Mouse (Mus musculus): ENCODE measurements around the gene Pdlim7. TPM values are rescaled to one million over a fixed set of nuclear protein-coding genes. Genes with fewer than 3 reads are reported as not detected.

The Pdlim7 gene
- polyA plus RNA-seq, 1 experiment from 2014 or later, result 159 TPM

- no peaks in the 10 kb centered on the region for H3K9me3 ChIP-seq
- H3K36me3 ChIP-seq, result peaks cover 71% of the 10 kb centered on the region
- H3K9ac ChIP-seq (replicated peaks), result no peak overlapping the region
- no peak overlapping the region for H3K4me2 ChIP-seq (replicated peaks)
- 95% methylated on average over 10 of the region's 10 CpGs for WGBS
- H3K27ac ChIP-seq, result no peak overlapping the region
- no peaks in the 10 kb centered on the region for H3K27me3 ChIP-seq
- H3K4me1 ChIP-seq (replicated peaks), result peaks cover 20% of the 10 kb centered on the region
- no peak for ATAC-seq
- no peak overlapping the region for H3K4me3 ChIP-seq (replicated peaks)
Measured at GRCm38 (mm10) chr13:55451296-55451695, 62.2 kb downstream of the Pdlim7 start.

DNA sequence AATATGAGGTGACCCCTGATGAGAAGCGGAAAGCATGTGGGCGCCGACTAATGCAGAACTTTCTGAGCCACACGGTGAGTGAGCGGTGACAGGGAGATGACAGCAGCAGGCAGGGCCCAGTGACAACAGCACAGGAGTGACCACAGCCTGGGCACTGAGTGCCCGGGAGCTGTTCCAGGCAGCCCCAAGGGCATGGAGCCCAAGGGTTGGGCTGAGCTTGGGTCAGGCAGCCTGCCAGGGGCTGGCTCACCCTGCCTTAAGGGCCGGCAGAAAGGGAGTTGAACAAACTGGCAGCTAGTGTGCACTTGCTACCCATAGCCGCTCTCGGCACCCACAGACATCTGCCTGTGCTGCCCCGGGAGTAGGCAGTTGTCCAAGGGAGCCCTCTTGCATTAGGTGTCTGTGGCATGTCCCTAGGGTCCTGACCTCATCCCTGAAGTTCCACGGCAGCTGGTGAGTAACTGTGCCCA, 62.9 kb downstream of the Pdlim7 start:
- no peak overlapping the region for H3K27ac ChIP-seq
- 93% methylated on average over 11 of the region's 11 CpGs for WGBS
- H3K9me3 ChIP-seq, result no peaks in the 10 kb centered on the region
- no peak overlapping the region for H3K4me2 ChIP-seq (replicated peaks)
- H3K27me3 ChIP-seq, result no peaks in the 10 kb centered on the region
- ATAC-seq, result no peak
- H3K4me1 ChIP-seq (replicated peaks), result peaks cover 27% of the 10 kb centered on the region
- peaks cover 64% of the 10 kb centered on the region for H3K36me3 ChIP-seq
- H3K9ac ChIP-seq (replicated peaks), result no peak overlapping the region
- no peak overlapping the region for H3K4me3 ChIP-seq (replicated peaks)

DNA sequence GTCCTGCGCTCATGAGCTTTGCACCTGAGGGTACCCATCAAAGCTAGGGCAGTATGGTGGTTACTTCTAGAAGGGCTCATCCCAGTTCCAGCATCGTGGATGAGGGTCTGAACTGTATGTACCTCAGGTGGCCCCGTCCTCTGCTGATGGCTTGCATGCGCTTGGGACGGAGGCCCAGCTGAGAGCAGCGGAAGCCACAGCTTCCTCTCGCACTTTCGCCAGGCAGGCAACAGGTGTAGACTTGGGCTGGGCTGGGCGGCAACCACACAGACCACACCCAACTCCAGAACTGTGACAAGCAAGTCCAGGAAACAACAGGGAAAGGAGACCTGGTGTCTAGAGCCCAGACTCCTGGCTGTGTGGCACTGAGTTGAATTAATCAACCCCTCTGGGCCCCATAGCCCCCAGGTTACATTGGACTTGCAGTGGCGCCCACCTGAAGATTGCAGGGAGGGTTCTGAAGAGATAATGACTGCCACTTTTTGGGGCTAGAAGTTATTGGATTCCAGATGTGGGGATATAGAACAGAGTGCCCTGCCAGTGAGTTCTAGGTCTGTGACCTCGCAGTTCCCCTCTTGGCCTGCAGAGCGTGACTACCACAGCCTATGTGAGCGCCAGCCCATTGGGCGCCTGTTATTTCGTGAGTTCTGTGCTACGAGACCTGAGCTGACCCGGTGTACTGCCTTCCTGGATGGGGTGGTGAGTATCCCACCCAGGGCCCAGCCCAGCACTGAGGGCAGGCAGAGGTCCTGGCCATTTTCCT, 63.6 kb downstream of the Pdlim7 start:
- H3K36me3 ChIP-seq, result peaks cover 57% of the 10 kb centered on the region
- no peak overlapping the region for H3K27ac ChIP-seq
- peaks cover 27% of the 10 kb centered on the region for H3K4me1 ChIP-seq (replicated peaks)
- ATAC-seq, result no peak
- no peak overlapping the region for H3K4me2 ChIP-seq (replicated peaks)
- no peaks in the 10 kb centered on the region for H3K27me3 ChIP-seq
- no peak overlapping the region for H3K4me3 ChIP-seq (replicated peaks)
- no peak overlapping the region for H3K9ac ChIP-seq (replicated peaks)
- H3K9me3 ChIP-seq, result no peaks in the 10 kb centered on the region
- 94% methylated on average over 17 of the region's 17 CpGs for WGBS

DNA sequence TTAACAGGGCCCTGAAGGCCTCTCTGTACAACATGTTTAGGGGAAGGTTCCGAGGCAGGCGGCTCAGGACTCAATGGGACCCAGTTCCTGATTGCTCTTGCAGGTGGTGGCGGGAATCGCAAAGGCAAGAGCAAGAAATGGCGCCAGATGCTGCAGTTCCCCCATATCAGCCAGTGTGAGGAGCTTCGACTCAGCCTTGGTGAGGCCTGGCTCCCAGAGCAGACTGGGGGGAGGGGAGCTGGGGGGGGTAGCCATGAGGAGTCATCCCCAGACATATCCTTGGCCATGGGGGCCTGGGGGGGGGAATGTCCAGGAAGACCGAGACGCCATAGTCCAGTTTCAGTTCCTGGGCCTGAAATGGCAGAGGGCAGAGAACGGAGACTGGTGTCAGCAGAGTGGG, 64.3 kb downstream of the Pdlim7 start:
- Histone ChIP-seq H3K9me3 (no peaks in the 10 kb centered on the region), H3K4me1 (replicated peaks) (peaks cover 29% of the 10 kb centered on the region), H3K4me2 (replicated peaks) (no peak overlapping the region), H3K9ac (replicated peaks) (no peak overlapping the region), H3K27ac (no peak overlapping the region), H3K4me3 (replicated peaks) (no peak overlapping the region), H3K27me3 (no peaks in the 10 kb centered on the region), H3K36me3 (peaks cover 50% of the 10 kb centered on the region)
- 96% methylated on average over 9 of the region's 9 CpGs for WGBS
- no peak for ATAC-seq

GRCm38 (mm10) chr13:55448131-55448530, 65.3 kb downstream of the Pdlim7 start:
- Histone ChIP-seq H3K4me3 (replicated peaks) (no peak overlapping the region), H3K9me3 (no peaks in the 10 kb centered on the region), H3K27ac (no peak overlapping the region), H3K4me1 (replicated peaks) (peaks cover 37% of the 10 kb centered on the region), H3K9ac (replicated peaks) (no peak overlapping the region), H3K36me3 (peaks cover 40% of the 10 kb centered on the region), H3K27me3 (no peaks in the 10 kb centered on the region), H3K4me2 (replicated peaks) (no peak overlapping the region)
- 94% methylated on average over 5 of the region's 5 CpGs for WGBS
- no peak for ATAC-seq

DNA sequence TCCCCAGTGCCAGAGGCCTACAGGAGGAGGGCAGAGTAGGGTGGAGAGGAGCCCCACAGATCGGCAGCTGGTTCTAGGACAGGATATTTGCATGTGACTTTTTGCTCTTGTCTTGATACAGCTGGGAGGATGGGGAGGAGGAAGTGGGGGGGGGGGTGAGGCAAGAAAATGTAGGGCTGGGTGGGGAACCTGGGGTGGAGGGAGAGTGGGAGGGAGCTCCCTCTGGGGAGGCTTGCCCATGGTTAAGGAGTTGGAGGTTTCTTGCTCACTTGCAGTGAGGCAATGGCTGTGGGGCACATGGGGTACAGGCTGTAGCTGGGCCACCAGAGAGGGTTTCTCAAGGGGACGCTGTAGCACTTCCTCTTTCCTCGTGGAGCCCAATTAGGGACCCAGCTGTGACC, 65.9 kb downstream of the Pdlim7 start:
- H3K9me3 ChIP-seq, result no peaks in the 10 kb centered on the region
- WGBS, result 65% methylated on average over 3 of the region's 3 CpGs
- peaks cover 34% of the 10 kb centered on the region for H3K36me3 ChIP-seq
- H3K27ac ChIP-seq, result no peak overlapping the region
- no peak for ATAC-seq
- H3K4me3 ChIP-seq (replicated peaks), result no peak overlapping the region
- no peak overlapping the region for H3K4me2 ChIP-seq (replicated peaks)
- peak overlapping the region; percentile 96; the same call in 1 of the 2 replicates for H3K9ac ChIP-seq (replicated peaks)
- H3K27me3 ChIP-seq, result no peaks in the 10 kb centered on the region
- H3K4me1 ChIP-seq (replicated peaks), result peaks cover 37% of the 10 kb centered on the region

DNA sequence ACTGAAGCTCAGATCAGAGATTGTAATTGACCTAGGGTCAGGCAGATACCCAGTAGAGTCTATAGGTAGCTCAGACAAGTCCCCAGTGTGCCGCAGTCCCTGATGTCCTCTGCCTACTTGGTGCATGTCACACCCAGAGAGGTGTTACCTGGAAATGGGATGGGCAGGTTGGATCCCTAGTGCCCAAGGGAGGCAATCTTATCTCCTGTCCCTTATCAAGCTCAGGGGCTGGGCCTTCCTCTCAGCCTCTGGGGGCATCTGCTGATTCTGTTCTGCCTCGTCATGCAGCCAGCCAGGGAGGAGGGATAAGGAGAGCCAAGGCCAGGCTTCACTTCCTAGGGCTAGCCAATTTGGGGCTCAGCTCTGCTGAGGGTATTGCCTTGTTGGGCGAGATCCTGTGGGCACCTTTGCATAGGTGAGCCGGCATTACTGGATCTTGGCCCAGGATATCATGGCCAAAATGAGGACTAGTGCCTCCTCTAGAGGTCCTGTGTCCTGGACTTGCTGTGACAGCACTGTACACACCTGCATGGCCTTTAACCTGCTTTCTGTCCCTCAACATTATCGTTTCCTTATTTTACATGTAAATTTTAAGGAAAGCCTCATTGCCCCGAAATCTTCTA, 66.9 kb downstream of the Pdlim7 start:
- 78% methylated on average over 6 of the region's 6 CpGs for WGBS
- Histone ChIP-seq H3K27me3 (no peaks in the 10 kb centered on the region), H3K9me3 (no peaks in the 10 kb centered on the region), H3K4me3 (replicated peaks) (peak overlapping the region; percentile 90), H3K4me2 (replicated peaks) (peak overlapping the region; percentile 91), H3K27ac (no peak overlapping the region), H3K4me1 (replicated peaks) (peaks cover 37% of the 10 kb centered on the region), H3K9ac (replicated peaks) (peak overlapping the region; percentile 96), H3K36me3 (peaks cover 24% of the 10 kb centered on the region)
- no peak for ATAC-seq

Small RNA genes lying within 50 kb of the gene (microRNA-seq; reads per million reads assigned to microRNA genes)
- gene Mir6943 (not detected), gene Mir6944 (115 reads per million, percentile 54 among the genes with 10 or more reads in this experiment), gene Mir6945 (1.6 reads per million)

Other genes starting within 250 kb of the Pdlim7 start
- gene Prelid1, start 193.2 kb downstream of the Pdlim7 start, polyA plus RNA-seq (2015; fragmentation: Nextera tagmentation; extraction: Ambion mirVana), result 308 and 310 TPM in 2 replicates
- 99.5 and 108 TPM in 2 replicates for gene Rab24, start 191.7 kb downstream of the Pdlim7 start, polyA plus RNA-seq (2015; fragmentation: Nextera tagmentation; extraction: Ambion mirVana)
- 18.4 and 19.9 TPM in 2 replicates for gene Mxd3, start 183.9 kb downstream of the Pdlim7 start, polyA plus RNA-seq (2015; fragmentation: Nextera tagmentation; extraction: Ambion mirVana)
- 61.6 and 62.6 TPM in 2 replicates for gene Lman2, start 150.9 kb downstream of the Pdlim7 start, polyA plus RNA-seq (2015; fragmentation: Nextera tagmentation; extraction: Ambion mirVana)
- gene Rgs14, start 143.9 kb downstream of the Pdlim7 start, polyA plus RNA-seq (2015; fragmentation: Nextera tagmentation; extraction: Ambion mirVana), result 0.14 and 0.39 TPM in 2 replicates
- not detected in 2 replicates for gene Slc34a1, start 115.5 kb downstream of the Pdlim7 start, polyA plus RNA-seq (2015; fragmentation: Nextera tagmentation; extraction: Ambion mirVana)
- gene Pfn3, start 98.4 kb downstream of the Pdlim7 start, polyA plus RNA-seq (2015; fragmentation: Nextera tagmentation; extraction: Ambion mirVana), result not detected in 2 replicates
- gene F12, start 86.9 kb downstream of the Pdlim7 start, polyA plus RNA-seq (2015; fragmentation: Nextera tagmentation; extraction: Ambion mirVana), result not detected in 2 replicates
- 26.8 and 35.7 TPM in 2 replicates for gene Grk6, start 68.6 kb downstream of the Pdlim7 start, polyA plus RNA-seq (2015; fragmentation: Nextera tagmentation; extraction: Ambion mirVana)
- 2.3 and 2.8 TPM in 2 replicates for gene Prr7, start 49.4 kb downstream of the Pdlim7 start, polyA plus RNA-seq (2015; fragmentation: Nextera tagmentation; extraction: Ambion mirVana)
- 655 and 674 TPM in 2 replicates for gene Dbn1, start 25.6 kb downstream of the Pdlim7 start, polyA plus RNA-seq (2015; fragmentation: Nextera tagmentation; extraction: Ambion mirVana)
- gene Dok3, start 15.6 kb upstream of the Pdlim7 start, polyA plus RNA-seq (2015; fragmentation: Nextera tagmentation; extraction: Ambion mirVana), result 4.3 and 4.7 TPM in 2 replicates
- gene Ddx41, start 23.0 kb upstream of the Pdlim7 start, polyA plus RNA-seq (2015; fragmentation: Nextera tagmentation; extraction: Ambion mirVana), result 60.2 and 66.6 TPM in 2 replicates
- gene Fam193b, start 57.4 kb upstream of the Pdlim7 start, polyA plus RNA-seq (2015; fragmentation: Nextera tagmentation; extraction: Ambion mirVana), result 64.9 and 72.3 TPM in 2 replicates
- gene Tmed9, start 60.1 kb upstream of the Pdlim7 start, polyA plus RNA-seq (2015; fragmentation: Nextera tagmentation; extraction: Ambion mirVana), result 103 and 125 TPM in 2 replicates
- gene B4galt7, start 86.2 kb upstream of the Pdlim7 start, polyA plus RNA-seq (2015; fragmentation: Nextera tagmentation; extraction: Ambion mirVana), result 45.5 and 47.4 TPM in 2 replicates
- gene Caml, start 109.3 kb upstream of the Pdlim7 start, polyA plus RNA-seq (2015; fragmentation: Nextera tagmentation; extraction: Ambion mirVana), result 92.3 and 97.5 TPM in 2 replicates
- gene Ddx46, start 121.4 kb upstream of the Pdlim7 start, polyA plus RNA-seq (2015; fragmentation: Nextera tagmentation; extraction: Ambion mirVana), result 31.3 and 33.5 TPM in 2 replicates
- 69.3 and 72.6 TPM in 2 replicates for gene B230219D22Rik, start 179.4 kb upstream of the Pdlim7 start, polyA plus RNA-seq (2015; fragmentation: Nextera tagmentation; extraction: Ambion mirVana)
- 121 and 129 TPM in 2 replicates for gene Txndc15, start 201.0 kb upstream of the Pdlim7 start, polyA plus RNA-seq (2015; fragmentation: Nextera tagmentation; extraction: Ambion mirVana)
- gene Pcbd2, start 213.7 kb upstream of the Pdlim7 start, polyA plus RNA-seq (2015; fragmentation: Nextera tagmentation; extraction: Ambion mirVana), result 19.7 and 23.0 TPM in 2 replicates

Data from midbrain, embryonic 13.5 days (tissue).